9 mouse cellular contexts compared by ENCODE assay signal in the genomic region with DNA sequence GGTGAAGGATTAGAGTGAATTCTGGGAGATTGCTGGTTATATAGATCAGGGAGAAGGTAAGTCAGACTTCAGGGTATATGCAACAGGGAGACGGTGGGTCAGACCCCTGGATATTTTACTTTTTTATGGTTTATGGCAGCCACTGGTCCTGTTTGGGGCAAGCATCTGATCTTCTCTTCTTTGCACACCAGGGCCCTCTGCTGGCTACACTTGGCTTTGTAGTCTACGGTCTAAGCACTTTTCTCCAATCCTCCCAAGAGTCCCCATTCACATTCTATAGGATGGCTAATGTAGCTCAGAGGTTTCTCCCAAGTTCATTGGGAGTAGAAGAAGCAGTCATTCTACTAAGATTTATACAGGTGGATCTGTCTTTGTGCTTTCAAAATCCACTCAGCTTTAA.
DNase-seq lines count a peak whose midpoint lies in the region; ATAC-seq and TF ChIP-seq lines count a peak whose summit lies in the region.
"Had no signal": no experiment of that assay in that cellular context is flagged by ENCODE, and none has a peak within 500 bp of the region (broad histone marks: within the 10 kb centered on the region; RNA-seq: fewer than 3 reads in every experiment).

No protein-coding gene starts in this region.

- no peaks in the 10 kb centered on the region for H3K27me3 ChIP-seq in heart, embryonic 12.5 days (replicated peaks)
- no peaks in the 10 kb centered on the region for H3K27me3 ChIP-seq in small intestine, adult 2 months (ENCODE audit: control insufficient read depth, insufficient read depth, low read length)

- intact Hi-C loops in gastrocnemius, postnatal 14 days (cut with DNase I; ENCODE audit: low total_unique reads) = no loop called here

- peak; percentile 35; the same call in 1 of the 2 replicates for TF ChIP-seq CTCF in small intestine, adult 2 months (IDR thresholded peaks at IDR 0.05; ENCODE audit: extremely low read depth, insufficient read length, insufficient replicate concordance, low read depth, low read length)

- peaks cover 6% of the 10 kb centered on the region; the same call in 1 of the 2 replicates for H3K36me3 ChIP-seq in heart, embryonic 12.5 days
- 0 out of 2 replicates have a peak, but pooled peaks cover 3% of the 10 kb centered on the region for H3K36me3 ChIP-seq in small intestine, adult 2 months (ENCODE audit: control insufficient read depth, insufficient read depth, low read length)

- H3K4me2 ChIP-seq in heart, embryonic 12.5 days = no peak overlapping the region

- ATAC-seq in heart, embryonic 12.5 days (ENCODE audit: insufficient number of reproducible peaks, low FRiP score) = no peak

- DNase-seq in heart, adult 8-10 months (ENCODE audit: low spot score) = peak; percentile 31
- peak; percentile 29 for DNase-seq in right cerebral cortex, postnatal 4 days
- no peak for DNase-seq in right cerebral cortex, adult 2 months (ENCODE audit: low spot score in 2 of 2)
- DNase-seq in gastrocnemius, postnatal 14 days = peak; percentile 23
- no peak for DNase-seq in cerebellum, adult 11-12 months
- no peak for DNase-seq in left cerebral cortex, adult 9 months (ENCODE audit: low spot score in 2 of 2)

- no peaks in the 10 kb centered on the region for H3K9me3 ChIP-seq in heart, embryonic 12.5 days (replicated peaks)

- no peak overlapping the region for H3K4me3 ChIP-seq in heart, embryonic 12.5 days
- H3K4me3 ChIP-seq in small intestine, adult 2 months (ENCODE audit: low read depth, low read length) = no peak overlapping the region

- no peaks in the 10 kb centered on the region for H3K4me1 ChIP-seq in heart, embryonic 12.5 days (replicated peaks)
- H3K4me1 ChIP-seq in small intestine, adult 2 months (ENCODE audit: control insufficient read depth, insufficient read depth, insufficient read length, low read length) = no peaks in the 10 kb centered on the region

- WGBS in heart, embryonic 12.5 days = 83% methylated on average over 2 of the region's 2 CpGs
- WGBS in small intestine, adult 2 months = 85% methylated on average over 2 of the region's 2 CpGs

- H3K9ac ChIP-seq in heart, embryonic 12.5 days = no peak overlapping the region
- H3K9ac ChIP-seq: liver, embryonic 14.5 days had no signal

- H3K27ac ChIP-seq in heart, embryonic 12.5 days (ENCODE audit: poor library complexity, severe bottlenecking) = no peak overlapping the region
- no peak overlapping the region for H3K27ac ChIP-seq in small intestine, adult 2 months (ENCODE audit: insufficient read depth, low read depth, low read length)
- H3K27ac ChIP-seq: liver, embryonic 14.5 days had no signal

- TF ChIP-seq POLR2A in small intestine, adult 2 months (IDR thresholded peaks at IDR 0.05; ENCODE audit: low read depth, low read length) = no peak

Comparison
In these comparisons a context has a peak if more than half of its experiments do, and no peak if none do; other contexts are left out.
1. DNase-seq: peak in heart, adult 8-10 months (single experiment), right cerebral cortex, postnatal 4 days (single experiment) and gastrocnemius, postnatal 14 days (single experiment); none in right cerebral cortex, adult 2 months (0 of 2), cerebellum, adult 11-12 months (single experiment) and left cerebral cortex, adult 9 months (0 of 2).